Mouse (Mus musculus): ENCODE results near the gene Bsn. TPM values are rescaled to one million over a fixed set of nuclear protein-coding genes. Genes with fewer than 3 reads are reported as not detected.

Gene Bsn
- total and polyA plus RNA-seq, 3 experiments: 2.8 to 7.9 (median 5.0) TPM

DNA sequence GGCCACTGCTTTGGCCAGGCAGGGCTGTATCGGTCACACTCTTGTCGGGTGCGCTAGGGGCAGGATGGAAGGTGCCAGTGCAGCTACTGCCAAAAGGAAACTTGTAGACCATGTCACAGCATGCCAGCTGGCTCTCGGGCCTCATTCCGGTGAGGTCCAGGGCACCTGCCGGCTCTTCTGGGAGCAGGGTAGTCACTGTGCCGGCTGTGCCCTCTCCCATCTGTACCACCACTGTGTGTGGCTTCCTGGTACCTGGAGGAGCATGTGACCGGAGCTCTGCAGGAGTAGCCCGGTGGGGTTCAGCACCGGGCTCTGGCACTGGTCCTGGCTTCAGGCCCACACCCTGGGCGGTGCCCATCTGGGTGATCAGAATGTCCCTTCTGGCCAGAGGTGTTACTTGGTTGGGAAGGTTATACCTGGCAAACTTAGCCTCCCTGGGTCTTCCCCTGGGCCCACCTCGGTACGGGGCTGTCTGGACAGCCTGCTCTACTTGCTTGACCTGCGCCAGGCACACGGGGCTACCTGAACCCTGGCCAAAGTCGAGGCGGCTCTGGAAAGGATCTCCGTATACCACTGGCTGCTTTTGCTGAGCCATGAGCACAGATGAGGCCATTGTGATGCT lies 77.4 kb downstream of the Bsn start:
- Histone ChIP-seq H3K9me3 (replicated peaks) (no peaks in the 10 kb centered on the region), H3K4me3 (ENCODE audit: low read depth, low read length) (no peak overlapping the region), H3K27me3 (ENCODE audit: insufficient read depth, low read length) (peaks cover 2% of the 10 kb centered on the region; the same call in 1 of the 2 replicates), H3K4me1 (ENCODE audit: insufficient read depth, low read depth, low read length) (peaks cover 20% of the 10 kb centered on the region), H3K36me3 (replicated peaks) (peaks cover 94% of the 10 kb centered on the region)
- TF ChIP-seq GATA2 (IDR thresholded peaks at IDR 0.05; ENCODE audit: borderline replicate concordance, low read depth, low read length) (no peak), CTCF (IDR thresholded peaks at IDR 0.05; ENCODE audit: low read depth, low read length) (no peak), GATA1 (IDR thresholded peaks at IDR 0.05; ENCODE audit: borderline replicate concordance, low read length) (no peak), TAL1 (conservative IDR thresholded peaks at IDR 0.05; ENCODE audit: low read depth, low read length) (no peak), POLR2AphosphoS5 (IDR thresholded peaks at IDR 0.05; ENCODE audit: insufficient replicate concordance, low read depth, low read length) (no peak)
- ATAC-seq (ENCODE audit: extremely low read depth, insufficient number of reproducible peaks, low FRiP score, poor library complexity, severe bottlenecking) (no peak), DNase-seq (ENCODE audit: low spot score) (no peak)

DNA sequence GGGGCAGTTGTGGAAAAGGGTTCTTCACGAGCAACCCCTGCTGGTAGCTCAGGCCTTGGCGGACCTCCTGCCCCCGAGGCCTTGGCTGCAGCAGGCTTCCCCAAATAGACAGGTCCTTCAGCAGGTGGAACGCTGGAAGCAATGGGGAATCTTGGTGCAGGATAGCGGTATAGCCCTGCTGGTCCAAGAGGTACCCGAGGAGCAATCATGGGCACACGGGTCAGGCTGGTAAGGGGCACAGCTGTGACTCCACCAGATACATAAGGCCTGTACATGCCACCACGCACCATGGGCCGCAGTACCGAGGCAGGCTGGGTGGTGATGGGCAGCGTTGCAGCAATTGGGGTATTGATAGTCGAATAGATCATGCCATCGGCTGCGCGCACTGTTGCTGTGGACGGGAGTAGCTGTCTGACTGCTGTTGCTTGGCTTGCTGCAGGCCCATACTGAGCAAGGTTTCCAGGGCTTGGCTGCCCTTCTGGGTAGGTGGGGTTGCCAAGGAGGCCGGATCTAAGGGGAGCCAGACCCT lies 78.5 kb downstream of the Bsn start:
- no peak for ATAC-seq (ENCODE audit: extremely low read depth, insufficient number of reproducible peaks, low FRiP score, poor library complexity, severe bottlenecking)
- no peak for DNase-seq (ENCODE audit: low spot score)
- TF ChIP-seq POLR2AphosphoS5 (IDR thresholded peaks at IDR 0.05; ENCODE audit: insufficient replicate concordance, low read depth, low read length) (no peak), GATA2 (IDR thresholded peaks at IDR 0.05; ENCODE audit: borderline replicate concordance, low read depth, low read length) (no peak), TAL1 (conservative IDR thresholded peaks at IDR 0.05; ENCODE audit: low read depth, low read length) (no peak), GATA1 (IDR thresholded peaks at IDR 0.05; ENCODE audit: borderline replicate concordance, low read length) (no peak), CTCF (IDR thresholded peaks at IDR 0.05; ENCODE audit: low read depth, low read length) (no peak)
- peaks cover 31% of the 10 kb centered on the region for H3K4me1 ChIP-seq (ENCODE audit: insufficient read depth, low read depth, low read length)
- no peak overlapping the region for H3K4me3 ChIP-seq (ENCODE audit: low read depth, low read length)
- H3K27me3 ChIP-seq (ENCODE audit: insufficient read depth, low read length): peaks cover 2% of the 10 kb centered on the region; the same call in 1 of the 2 replicates
- H3K9me3 ChIP-seq (replicated peaks): no peaks in the 10 kb centered on the region
- peaks cover 99% of the 10 kb centered on the region for H3K36me3 ChIP-seq (replicated peaks)

DNA sequence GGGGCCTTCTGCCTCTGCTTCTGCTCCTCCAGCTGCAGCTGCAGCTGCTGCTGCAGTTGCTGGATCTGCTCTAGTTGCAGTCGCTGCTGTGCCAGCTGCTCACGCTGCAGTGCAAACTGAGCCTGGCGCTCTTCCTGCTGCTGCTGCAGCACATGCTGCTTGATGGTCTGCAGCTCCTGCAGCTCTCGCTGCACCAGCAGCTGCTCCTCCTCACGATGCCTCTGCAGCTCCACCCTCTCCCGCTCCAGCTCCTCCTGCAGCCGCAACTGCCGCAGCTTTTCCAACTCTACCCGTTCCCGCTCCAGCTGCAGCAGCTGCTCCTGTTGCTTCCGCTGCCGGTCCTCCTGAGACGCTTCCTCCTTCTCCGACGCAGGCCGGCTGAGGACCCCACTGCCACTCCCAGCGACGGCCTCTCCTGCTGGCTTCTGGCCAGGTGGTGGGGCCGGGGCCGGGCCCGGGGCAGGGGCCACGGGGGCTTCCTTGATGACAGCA lies 79.0 kb downstream of the Bsn start:
- no peaks in the 10 kb centered on the region for H3K9me3 ChIP-seq (replicated peaks)
- peaks cover 2% of the 10 kb centered on the region; the same call in 1 of the 2 replicates for H3K27me3 ChIP-seq (ENCODE audit: insufficient read depth, low read length)
- TF ChIP-seq GATA2 (IDR thresholded peaks at IDR 0.05; ENCODE audit: borderline replicate concordance, low read depth, low read length) (no peak), TAL1 (conservative IDR thresholded peaks at IDR 0.05; ENCODE audit: low read depth, low read length) (no peak), CTCF (IDR thresholded peaks at IDR 0.05; ENCODE audit: low read depth, low read length) (no peak), GATA1 (IDR thresholded peaks at IDR 0.05; ENCODE audit: borderline replicate concordance, low read length) (no peak), POLR2AphosphoS5 (IDR thresholded peaks at IDR 0.05; ENCODE audit: insufficient replicate concordance, low read depth, low read length) (no peak)
- DNase-seq (ENCODE audit: low spot score): no peak
- ATAC-seq (ENCODE audit: extremely low read depth, insufficient number of reproducible peaks, low FRiP score, poor library complexity, severe bottlenecking): no peak
- H3K36me3 ChIP-seq (replicated peaks): peaks cover 99% of the 10 kb centered on the region
- no peak overlapping the region for H3K4me3 ChIP-seq (ENCODE audit: low read depth, low read length)
- peaks cover 36% of the 10 kb centered on the region for H3K4me1 ChIP-seq (ENCODE audit: insufficient read depth, low read depth, low read length)

DNA sequence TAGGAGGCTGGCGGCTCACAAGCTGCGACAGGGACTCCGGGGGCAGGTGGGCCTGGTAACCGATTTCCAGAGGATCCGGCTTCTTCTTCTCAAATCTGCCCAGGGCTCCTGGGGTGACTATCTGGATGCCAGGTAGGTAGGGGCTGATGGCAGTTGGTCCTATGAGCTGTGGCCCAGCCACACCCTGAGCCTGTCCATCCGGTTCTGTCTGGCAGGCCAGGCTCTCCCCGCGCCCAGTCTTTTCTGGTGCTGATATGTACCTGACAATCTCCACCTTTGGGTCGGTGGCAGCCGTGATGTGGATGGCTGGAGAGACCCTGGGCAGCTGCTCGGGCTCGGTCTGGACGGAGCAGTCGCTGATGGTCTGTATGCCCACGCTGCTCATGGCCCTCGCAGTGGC lies 80.0 kb downstream of the Bsn start:
- peaks cover 46% of the 10 kb centered on the region for H3K4me1 ChIP-seq (ENCODE audit: insufficient read depth, low read depth, low read length)
- no peak overlapping the region for H3K4me3 ChIP-seq (ENCODE audit: low read depth, low read length)
- no peaks in the 10 kb centered on the region for H3K9me3 ChIP-seq (replicated peaks)
- peaks cover 93% of the 10 kb centered on the region for H3K36me3 ChIP-seq (replicated peaks)
- ATAC-seq (ENCODE audit: extremely low read depth, insufficient number of reproducible peaks, low FRiP score, poor library complexity, severe bottlenecking): no peak
- no peak for DNase-seq (ENCODE audit: low spot score)
- H3K27me3 ChIP-seq (ENCODE audit: insufficient read depth, low read length): peaks cover 2% of the 10 kb centered on the region; the same call in 1 of the 2 replicates
- no peak for TF ChIP-seq POLR2AphosphoS5 (IDR thresholded peaks at IDR 0.05; ENCODE audit: insufficient replicate concordance, low read depth, low read length)
- no peak for TF ChIP-seq CTCF (IDR thresholded peaks at IDR 0.05; ENCODE audit: low read depth, low read length)
- no peak for TF ChIP-seq GATA2 (IDR thresholded peaks at IDR 0.05; ENCODE audit: borderline replicate concordance, low read depth, low read length)
- TF ChIP-seq GATA1 (IDR thresholded peaks at IDR 0.05; ENCODE audit: borderline replicate concordance, low read length): no peak
- no peak for TF ChIP-seq TAL1 (conservative IDR thresholded peaks at IDR 0.05; ENCODE audit: low read depth, low read length)

DNA sequence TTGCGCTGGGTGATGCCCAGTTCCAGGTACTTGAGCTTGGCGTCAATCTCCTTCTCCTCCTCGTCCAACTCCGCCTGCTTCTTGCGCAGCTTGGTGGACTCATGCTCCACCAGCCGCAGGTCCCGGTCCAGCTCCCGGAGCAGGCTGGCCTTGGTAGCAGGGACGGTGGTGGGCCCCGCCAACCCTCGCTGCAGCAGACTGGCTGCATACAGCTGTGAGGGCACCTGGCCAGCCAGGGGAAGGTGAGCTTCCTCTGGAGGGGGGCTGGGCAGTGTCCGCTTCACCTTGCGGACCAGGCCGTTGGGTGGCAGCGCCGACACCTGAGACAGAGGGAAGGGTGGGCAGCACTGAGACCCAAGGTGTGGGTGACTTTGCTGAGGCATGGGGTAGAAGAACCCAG lies 82.3 kb downstream of the Bsn start:
- Histone ChIP-seq H3K4me3 (ENCODE audit: low read depth, low read length) (peak overlapping the region; percentile 35), H3K36me3 (replicated peaks) (peaks cover 82% of the 10 kb centered on the region), H3K4me1 (ENCODE audit: insufficient read depth, low read depth, low read length) (peaks cover 68% of the 10 kb centered on the region), H3K27me3 (ENCODE audit: insufficient read depth, low read length) (peaks cover 2% of the 10 kb centered on the region; the same call in 1 of the 2 replicates), H3K9me3 (replicated peaks) (no peaks in the 10 kb centered on the region)
- no peak for ATAC-seq (ENCODE audit: extremely low read depth, insufficient number of reproducible peaks, low FRiP score, poor library complexity, severe bottlenecking)
- no peak for DNase-seq (ENCODE audit: low spot score)
- TF ChIP-seq CTCF (IDR thresholded peaks at IDR 0.05; ENCODE audit: low read depth, low read length) (no peak), TAL1 (conservative IDR thresholded peaks at IDR 0.05; ENCODE audit: low read depth, low read length) (no peak), GATA2 (IDR thresholded peaks at IDR 0.05; ENCODE audit: borderline replicate concordance, low read depth, low read length) (no peak)

DNA sequence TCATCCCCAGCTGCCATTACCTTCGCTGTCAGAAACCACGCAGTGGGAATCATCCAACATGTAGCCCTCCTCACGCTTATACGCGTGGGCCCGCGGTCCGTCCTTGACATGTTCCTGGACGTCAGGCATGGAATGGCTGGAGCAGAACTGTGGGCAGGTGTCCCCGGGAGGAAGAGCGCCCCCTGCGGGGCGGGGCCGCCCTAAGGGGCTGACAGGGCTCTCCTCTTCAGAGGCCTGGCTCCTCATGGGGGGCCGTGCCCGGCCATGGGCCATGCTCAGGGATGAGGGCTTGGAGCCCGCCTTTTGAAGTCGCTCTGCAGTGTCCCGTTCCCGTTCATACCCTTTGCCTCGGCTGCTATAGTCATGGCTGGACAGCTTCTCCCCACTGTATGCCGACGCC lies 84.1 kb downstream of the Bsn start:
- no peaks in the 10 kb centered on the region for H3K9me3 ChIP-seq (replicated peaks)
- peaks cover 1% of the 10 kb centered on the region; the same call in 1 of the 2 replicates for H3K27me3 ChIP-seq (ENCODE audit: insufficient read depth, low read length)
- ATAC-seq (ENCODE audit: extremely low read depth, insufficient number of reproducible peaks, low FRiP score, poor library complexity, severe bottlenecking) (no peak), DNase-seq (ENCODE audit: low spot score) (peak; percentile 56)
- no peak for TF ChIP-seq GATA2 (IDR thresholded peaks at IDR 0.05; ENCODE audit: borderline replicate concordance, low read depth, low read length)
- TF ChIP-seq TAL1 (conservative IDR thresholded peaks at IDR 0.05; ENCODE audit: low read depth, low read length): no peak
- no peak; the same call in 1 of the 2 replicates for TF ChIP-seq CTCF (IDR thresholded peaks at IDR 0.05; ENCODE audit: low read depth, low read length)
- TF ChIP-seq POLR2AphosphoS5 (IDR thresholded peaks at IDR 0.05; ENCODE audit: insufficient replicate concordance, low read depth, low read length): no peak
- no peak for TF ChIP-seq GATA1 (IDR thresholded peaks at IDR 0.05; ENCODE audit: borderline replicate concordance, low read length)
- peaks cover 81% of the 10 kb centered on the region for H3K36me3 ChIP-seq (replicated peaks)
- H3K4me3 ChIP-seq (ENCODE audit: low read depth, low read length): peak overlapping the region; percentile 74; the same call in 1 of the 2 replicates
- H3K4me1 ChIP-seq (ENCODE audit: insufficient read depth, low read depth, low read length): peaks cover 84% of the 10 kb centered on the region
